Mouse (Mus musculus) kidney, embryonic 16.5 days (tissue): ENCODE measurements around the gene Tpk1. TPM values are rescaled to one million over a fixed set of nuclear protein-coding genes. Genes with fewer than 3 reads are reported as not detected.
A peak's percentile ranks its signal among the peaks of the same experiment; 100 is the strongest.

Experiments
- ATAC-seq: fragments of 200-750 bp; cut with Nextera tagmentation; 2 replicates; pipeline ENCODE4 v1.8.0; 2017; ENCODE audit warnings: moderate TSS enrichment; ENCODE audit not compliant: low FRiP score, low TSS enrichment
- H3K27ac ChIP-seq: fragments of 300-500 bp; sonication (generic); 2 replicates; pipeline ENCODE4 v1.5.1; 2014; ENCODE audit warnings: low read length
- H3K27me3 ChIP-seq: fragments of 300-500 bp; sonication (generic); 2 replicates; pipeline ENCODE4 v1.6.1; 2014; ENCODE audit warnings: low read length, control low read depth, mixed read lengths; ENCODE audit not compliant: insufficient read depth
- H3K36me3 ChIP-seq: fragments of 300-500 bp; sonication (generic); 2 replicates; pipeline ENCODE4 v1.6.1; 2014; ENCODE audit warnings: low read length, control low read depth, mixed read lengths; ENCODE audit not compliant: insufficient read depth
- H3K4me1 ChIP-seq: fragments of 300-500 bp; sonication (generic); 2 replicates; pipeline ENCODE4 v1.6.1; 2014; ENCODE audit warnings: low read length, control low read depth, mixed read lengths; ENCODE audit not compliant: insufficient read depth
- H3K4me2 ChIP-seq: fragments of 300-500 bp; sonication (generic); replicated peaks from 2 replicates; pipeline ENCODE4 v1.6.1; 2014; ENCODE audit warnings: low read depth, low read length
- H3K4me3 ChIP-seq: fragments of 300-500 bp; sonication (generic); 2 replicates; pipeline ENCODE4 v1.5.1; 2014; ENCODE audit warnings: mild to moderate bottlenecking, low read length
- H3K9ac ChIP-seq: fragments of 300-500 bp; sonication (generic); replicated peaks from 2 replicates; pipeline ENCODE4 v1.6.1; 2014; ENCODE audit warnings: low read length
- H3K9me3 ChIP-seq: fragments of 300-500 bp; sonication (generic); 2 replicates; pipeline ENCODE4 v1.6.1; 2016; ENCODE audit warnings: low read length, control low read depth
- WGBS: fragments of 180-500 bp; shearing (Covaris S2); extraction: QIAGEN DNeasy Blood & Tissue Kit; methylation state at CpG from one replicate; pipeline ENCODE4 v1.1.7; 2014; 5-methylcytosine and 5-hydroxymethylcytosine counted together
- polyA plus RNA-seq: library from polyadenylated mRNA; unstranded; fragments of >200 nt; fragmentation: Nextera tagmentation; extraction: Ambion mirVana; gene quantifications from 2 replicates; pipeline ENCODE4 v1.2.1, GENCODE M21; 2015

Gene Tpk1
- polyA plus RNA-seq, 1 experiment from 2014 or later: 23.0 TPM

GRCm38 (mm10) chr6:43382750-43383149 is 283.3 kb downstream of the Tpk1 start:
- ATAC-seq: no peak
- Histone ChIP-seq H3K9me3 (no peaks in the 10 kb centered on the region), H3K36me3 (no peaks in the 10 kb centered on the region), H3K9ac (no peak overlapping the region), H3K4me3 (no peak overlapping the region), H3K27ac (no peak overlapping the region), H3K27me3 (no peaks in the 10 kb centered on the region), H3K4me2 (no peak overlapping the region), H3K4me1 (no peaks in the 10 kb centered on the region)
- WGBS: 91% methylated on average over 3 of the region's 3 CpGs

- no peak for ATAC-seq
- no peaks in the 10 kb centered on the region for H3K9me3 ChIP-seq
- no peak overlapping the region for H3K4me2 ChIP-seq
- no peaks in the 10 kb centered on the region for H3K36me3 ChIP-seq
- H3K27me3 ChIP-seq: no peaks in the 10 kb centered on the region
- H3K27ac ChIP-seq: no peak overlapping the region
- H3K4me3 ChIP-seq: no peak overlapping the region
- H3K9ac ChIP-seq: no peak overlapping the region
- 74% methylated on average over 3 of the region's 3 CpGs for WGBS
- H3K4me1 ChIP-seq: no peaks in the 10 kb centered on the region
Observed at GRCm38 (mm10) chr6:43382284-43382683, 283.8 kb downstream of the Tpk1 start.

- H3K9me3 ChIP-seq: no peaks in the 10 kb centered on the region
- H3K27me3 ChIP-seq: no peaks in the 10 kb centered on the region
- H3K4me1 ChIP-seq: no peaks in the 10 kb centered on the region
- 32% methylated on average over 5 of the region's 5 CpGs for WGBS
- no peaks in the 10 kb centered on the region for H3K36me3 ChIP-seq
- no peak overlapping the region for H3K4me2 ChIP-seq
- no peak overlapping the region for H3K27ac ChIP-seq
- no peak overlapping the region for H3K9ac ChIP-seq
- H3K4me3 ChIP-seq: no peak overlapping the region
- no peak for ATAC-seq
Observed at GRCm38 (mm10) chr6:43373206-43373605, 292.9 kb downstream of the Tpk1 start.

GRCm38 (mm10) chr6:43367434-43367945 is 298.6 kb downstream of the Tpk1 start:
- 65% methylated on average over 1 of the region's 1 CpGs for WGBS

DNA sequence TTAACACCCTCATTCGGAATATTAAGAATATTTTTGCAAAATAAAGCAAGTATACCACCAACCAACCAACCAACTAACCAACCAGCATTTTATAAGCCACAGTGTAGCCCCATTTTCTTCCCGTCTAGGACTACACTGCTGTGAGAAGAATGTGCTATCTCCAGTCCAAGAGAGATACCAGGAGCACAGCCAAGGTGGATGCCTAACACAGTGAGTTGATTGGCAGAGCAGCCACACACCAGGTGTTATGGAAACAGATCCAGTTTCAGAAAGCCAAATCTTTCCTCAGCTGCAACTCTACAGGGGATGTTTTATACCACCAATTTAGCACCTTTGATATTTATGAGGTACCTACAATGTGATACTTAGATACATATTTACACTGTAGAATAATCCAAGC is 299.1 kb downstream of the Tpk1 start:
- ATAC-seq: no peak
- no peaks in the 10 kb centered on the region for H3K4me1 ChIP-seq
- no peaks in the 10 kb centered on the region for H3K27me3 ChIP-seq
- H3K9me3 ChIP-seq: no peaks in the 10 kb centered on the region
- H3K9ac ChIP-seq: no peak overlapping the region
- H3K27ac ChIP-seq: no peak overlapping the region
- no peak overlapping the region for H3K4me2 ChIP-seq
- H3K36me3 ChIP-seq: no peaks in the 10 kb centered on the region
- WGBS: 83% methylated on average over 2 of the region's 2 CpGs
- no peak overlapping the region for H3K4me3 ChIP-seq

More at GRCm38 (mm10) chr6:43367434-43367945, 298.6 kb downstream of the Tpk1 start:
- Histone ChIP-seq H3K9me3 (no peaks in the 10 kb centered on the region), H3K27ac (no peak overlapping the region), H3K36me3 (no peaks in the 10 kb centered on the region), H3K27me3 (no peaks in the 10 kb centered on the region), H3K4me1 (no peaks in the 10 kb centered on the region), H3K4me2 (no peak overlapping the region), H3K4me3 (no peak overlapping the region), H3K9ac (no peak overlapping the region)
- ATAC-seq: peak; percentile 63; the same call in 1 of the 2 replicates

DNA sequence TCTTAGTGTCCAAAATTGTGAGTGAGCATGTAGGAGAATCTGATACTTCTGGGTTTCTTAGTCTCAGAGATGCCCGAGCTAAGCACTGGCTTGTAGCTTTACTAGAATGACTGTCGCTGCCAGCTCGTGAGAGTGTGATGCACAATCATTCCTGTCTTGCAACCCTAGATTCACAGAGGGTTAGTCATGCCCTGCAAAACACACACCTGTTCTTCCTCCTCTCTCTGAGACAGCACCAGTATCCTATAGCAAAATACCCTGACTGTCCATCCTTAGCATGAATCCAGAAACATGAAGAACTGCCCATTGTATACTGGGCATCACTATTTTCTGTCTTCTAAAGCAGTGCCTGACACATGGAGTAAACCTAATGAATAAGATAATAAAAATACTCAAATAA is 302.2 kb downstream of the Tpk1 start:
- ATAC-seq: no peak
- no peak overlapping the region for H3K4me2 ChIP-seq
- WGBS: 68% methylated on average over 3 of the region's 3 CpGs
- H3K9me3 ChIP-seq: no peaks in the 10 kb centered on the region
- no peaks in the 10 kb centered on the region for H3K4me1 ChIP-seq
- H3K4me3 ChIP-seq: no peak overlapping the region
- H3K36me3 ChIP-seq: no peaks in the 10 kb centered on the region
- H3K9ac ChIP-seq: no peak overlapping the region
- H3K27ac ChIP-seq: no peak overlapping the region
- no peaks in the 10 kb centered on the region for H3K27me3 ChIP-seq

- WGBS: 65% methylated on average over 5 of the region's 5 CpGs
- H3K9me3 ChIP-seq: no peaks in the 10 kb centered on the region
Observed at GRCm38 (mm10) chr6:43363291-43363820, 302.7 kb downstream of the Tpk1 start.

DNA sequence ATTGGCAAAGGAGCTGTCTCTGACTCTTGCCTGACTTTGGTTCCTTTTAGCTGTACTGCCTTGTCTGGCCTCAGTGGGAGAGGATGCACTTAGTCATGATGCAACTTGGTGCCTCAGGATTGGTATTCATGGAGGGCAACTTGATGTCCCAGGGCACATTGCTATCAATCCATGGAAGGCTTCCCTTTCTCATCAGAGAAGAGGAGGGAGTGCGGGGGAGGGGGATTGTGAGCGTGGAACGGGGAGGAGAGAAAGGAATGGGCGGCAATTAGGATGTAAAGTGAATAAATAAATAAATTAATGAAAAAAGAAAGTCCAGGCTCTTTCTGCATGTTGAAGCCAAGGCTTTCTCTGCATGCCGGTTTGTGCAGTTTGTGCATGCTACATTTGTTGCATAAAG is 304.8 kb downstream of the Tpk1 start:
- ATAC-seq: no peak
- WGBS: 49% methylated on average over 5 of the region's 5 CpGs
- H3K36me3 ChIP-seq: no peaks in the 10 kb centered on the region
- H3K27me3 ChIP-seq: no peaks in the 10 kb centered on the region
- H3K9ac ChIP-seq: no peak overlapping the region
- no peak overlapping the region for H3K4me2 ChIP-seq
- no peak overlapping the region for H3K4me3 ChIP-seq
- H3K27ac ChIP-seq: no peak overlapping the region
- H3K4me1 ChIP-seq: no peaks in the 10 kb centered on the region
- no peaks in the 10 kb centered on the region for H3K9me3 ChIP-seq

More at GRCm38 (mm10) chr6:43363291-43363820, 302.7 kb downstream of the Tpk1 start:
- H3K27me3 ChIP-seq: no peaks in the 10 kb centered on the region
- no peak for ATAC-seq
- H3K4me2 ChIP-seq: no peak overlapping the region
- H3K4me1 ChIP-seq: no peaks in the 10 kb centered on the region
- H3K9ac ChIP-seq: no peak overlapping the region
- no peaks in the 10 kb centered on the region for H3K36me3 ChIP-seq
- no peak overlapping the region for H3K4me3 ChIP-seq
- no peak overlapping the region for H3K27ac ChIP-seq

DNA sequence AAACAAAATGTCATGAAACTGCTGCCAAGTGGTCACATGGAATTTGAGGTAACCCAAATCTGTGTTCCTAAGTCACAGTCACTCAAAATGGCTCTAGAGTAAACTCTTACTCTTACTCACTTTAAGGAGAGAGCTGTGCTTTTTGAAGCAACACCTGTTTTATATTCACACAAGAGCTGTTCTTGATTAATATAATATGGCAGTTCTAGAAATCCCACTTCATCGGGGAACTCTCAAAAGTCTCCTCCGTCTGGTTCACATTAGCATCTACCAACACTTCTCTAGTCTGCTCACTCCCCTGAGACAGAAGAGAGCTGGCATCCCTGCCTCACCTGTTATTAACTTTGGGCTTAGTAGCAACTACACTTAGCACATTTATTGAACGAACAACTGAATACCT is 305.9 kb downstream of the Tpk1 start:
- Histone ChIP-seq H3K9me3 (no peaks in the 10 kb centered on the region), H3K9ac (no peak overlapping the region), H3K4me2 (no peak overlapping the region), H3K36me3 (no peaks in the 10 kb centered on the region), H3K27ac (no peak overlapping the region), H3K4me3 (no peak overlapping the region), H3K27me3 (no peaks in the 10 kb centered on the region), H3K4me1 (no peaks in the 10 kb centered on the region)
- WGBS: 89% methylated on average over 3 of the region's 3 CpGs
- ATAC-seq: no peak

GRCm38 (mm10) chr6:43354562-43355241 is 311.4 kb downstream of the Tpk1 start:
- no peak overlapping the region; the same call in 1 of the 2 replicates for H3K4me2 ChIP-seq
- WGBS: 54% methylated on average over 9 of the region's 9 CpGs
- no peaks in the 10 kb centered on the region for H3K36me3 ChIP-seq
- ATAC-seq: peak; percentile 96
- no peaks in the 10 kb centered on the region for H3K9me3 ChIP-seq
- no peak overlapping the region for H3K4me3 ChIP-seq
- H3K27ac ChIP-seq: no peak overlapping the region
- no peaks in the 10 kb centered on the region for H3K27me3 ChIP-seq
- 0 out of 2 replicates have a peak, but pooled peaks cover 5% of the 10 kb centered on the region for H3K4me1 ChIP-seq
- no peak overlapping the region for H3K9ac ChIP-seq
